Mouse (Mus musculus) granulocyte monocyte progenitor cell, adult 5-6 weeks (primary cell): ENCODE results near the gene Sfta2. TPM values are rescaled to one million over a fixed set of nuclear protein-coding genes. Genes with fewer than 3 reads are reported as not detected.
A peak's percentile ranks its signal among the peaks of the same experiment; 100 is the strongest.

Experiments
- ATAC-seq: replicated peaks from 2 replicates; pipeline ENCODE4 v1.8.0; 2016; ENCODE audit warnings: mild to moderate bottlenecking, moderate TSS enrichment, inconsistent platforms; ENCODE audit not compliant: poor library complexity, severe bottlenecking
- total RNA-seq, 2 experiments: library from RNA; stranded (forward) in 1 of 2; stranded (reverse) in 1 of 2; fragments of 200-712, 200-1000 nt in 1 of 2; fragments of >200 nt in 1 of 2; fragmentation: Nextera tagmentation in 1 of 2; gene quantifications; 2 replicates each; pipeline ENCODE4 v1.2.3; 2014 to 2017

Sfta2 gene
- total RNA-seq, 2 experiments from 2014 or later, result not detected

GRCm38 (mm10) chr17:35669731-35670130, 68.4 kb downstream of the Sfta2 start:
- no peak for ATAC-seq

- ATAC-seq, result no peak
These were observed 70.5 kb downstream of the Sfta2 start for GRCm38 (mm10) chr17:35671846-35672245.

- ATAC-seq, result no peak
These were observed 71.2 kb downstream of the Sfta2 start for GRCm38 (mm10) chr17:35672527-35672926.

DNA sequence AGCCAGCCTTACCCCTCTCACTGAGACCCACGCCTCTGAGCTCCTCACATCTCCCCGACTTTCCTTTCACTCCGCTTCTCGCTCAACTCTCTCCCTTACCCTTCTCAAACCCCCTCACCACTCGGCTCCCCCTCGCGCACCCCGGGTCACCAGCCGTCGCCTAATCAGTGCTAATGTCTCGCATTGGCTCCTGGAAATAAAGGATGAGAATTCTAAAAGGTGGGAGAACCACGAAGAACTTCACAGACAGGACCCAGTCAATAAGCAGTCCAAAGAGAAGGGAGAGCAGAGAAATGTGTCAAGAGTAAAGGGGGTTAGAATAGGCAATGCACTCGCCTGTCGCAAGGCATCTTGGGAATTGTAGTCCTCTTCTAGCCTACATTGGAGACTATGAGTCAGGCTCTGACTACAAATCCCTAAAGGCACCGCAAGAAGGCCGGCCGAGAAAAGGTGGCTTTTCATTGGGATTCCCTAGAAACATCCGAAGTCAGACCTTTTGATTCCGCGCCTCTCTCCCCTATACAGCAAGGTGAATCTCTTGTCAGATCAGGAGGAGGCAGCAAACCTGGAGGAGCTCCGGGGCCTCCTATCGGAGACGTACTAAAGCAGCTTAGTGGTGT, 72.2 kb downstream of the Sfta2 start, which contains the start of gene Gtf2h4:
TSS of gene Gtf2h4 (minus strand) at position 324 of the 620 bp plus-strand sequence.
- ATAC-seq, result peak; percentile 99

DNA sequence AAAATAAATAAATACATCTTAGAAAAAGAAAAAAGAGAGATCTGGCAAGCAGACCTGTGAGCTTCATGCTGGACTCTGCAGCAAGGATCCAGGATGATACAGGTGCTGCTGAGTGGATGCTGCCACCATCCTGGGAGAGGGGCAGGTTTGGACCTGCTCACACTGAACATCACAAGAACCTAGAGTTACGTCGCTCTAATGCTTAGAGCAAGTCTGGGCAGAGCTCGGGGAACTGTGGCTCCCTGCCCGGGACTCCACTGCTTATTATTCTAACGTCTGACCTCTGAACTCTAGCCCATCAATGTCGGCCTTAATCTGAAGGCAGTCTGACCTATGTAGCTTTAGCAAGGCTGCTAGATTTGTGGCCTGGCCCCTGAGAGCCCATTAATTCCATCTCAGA, 79.2 kb downstream of the Sfta2 start:
- no peak for ATAC-seq

DNA sequence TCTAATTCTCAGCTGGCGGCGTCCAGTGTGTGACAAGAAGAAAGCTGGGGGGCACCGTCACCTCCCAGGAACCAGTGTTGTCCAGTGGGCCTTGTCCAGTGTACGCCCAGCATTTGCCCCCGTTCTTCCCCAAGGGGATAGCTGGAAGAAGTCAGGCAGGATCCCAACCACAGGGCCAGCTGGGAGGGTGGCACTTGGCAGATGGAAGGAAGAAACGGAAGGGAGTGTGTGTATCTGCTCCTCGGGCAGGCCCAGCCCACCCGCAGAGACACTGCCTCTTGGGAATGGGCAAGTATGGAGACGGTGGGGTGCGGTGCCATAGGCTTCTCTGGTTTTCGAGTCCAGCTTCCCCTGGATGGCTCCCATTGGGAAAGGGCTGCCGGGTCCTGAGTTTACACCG, 80.6 kb downstream of the Sfta2 start:
- no peak for ATAC-seq

GRCm38 (mm10) chr17:35685061-35685460, 83.7 kb downstream of the Sfta2 start:
- no peak for ATAC-seq

GRCm38 (mm10) chr17:35688347-35689175, 87.2 kb downstream of the Sfta2 start:
- ATAC-seq, result peak; percentile 67

DNA sequence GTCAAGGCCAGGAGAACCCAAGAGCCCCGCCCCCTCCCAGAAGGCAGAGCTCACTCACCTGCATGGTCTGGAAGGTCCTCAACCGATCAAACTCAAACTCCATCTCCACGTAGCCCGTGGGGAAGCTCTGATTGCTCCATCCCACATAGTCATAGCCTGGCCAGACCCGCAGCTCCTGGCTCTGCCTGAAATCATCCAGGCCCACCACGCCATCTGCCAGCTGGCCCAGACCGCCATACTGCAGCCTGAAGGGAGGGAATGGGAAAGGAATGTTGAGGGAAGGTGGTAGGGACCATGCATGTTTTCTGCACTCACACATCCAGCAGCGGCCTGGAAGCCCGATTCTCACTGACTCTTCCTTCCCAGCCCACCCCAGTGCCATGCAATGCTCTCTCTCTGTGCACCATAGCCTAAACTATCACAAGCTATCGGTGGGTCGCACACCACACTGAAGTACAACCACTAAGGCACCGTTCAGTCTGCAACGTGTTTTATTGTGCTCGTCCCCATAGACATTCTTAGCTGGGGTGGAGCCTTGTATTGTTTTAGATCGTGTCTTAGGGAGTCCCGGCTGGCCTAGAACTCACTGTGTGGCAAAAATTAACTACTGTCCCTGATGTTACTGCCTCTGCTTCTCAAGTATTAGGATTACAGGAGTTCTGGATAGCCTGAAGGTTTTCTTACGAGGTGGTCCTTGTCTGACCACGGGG, 88.7 kb downstream of the Sfta2 start:
- ATAC-seq, result no peak

- no peak for ATAC-seq
These were observed 90.5 kb downstream of the Sfta2 start for GRCm38 (mm10) chr17:35691811-35692210.

DNA sequence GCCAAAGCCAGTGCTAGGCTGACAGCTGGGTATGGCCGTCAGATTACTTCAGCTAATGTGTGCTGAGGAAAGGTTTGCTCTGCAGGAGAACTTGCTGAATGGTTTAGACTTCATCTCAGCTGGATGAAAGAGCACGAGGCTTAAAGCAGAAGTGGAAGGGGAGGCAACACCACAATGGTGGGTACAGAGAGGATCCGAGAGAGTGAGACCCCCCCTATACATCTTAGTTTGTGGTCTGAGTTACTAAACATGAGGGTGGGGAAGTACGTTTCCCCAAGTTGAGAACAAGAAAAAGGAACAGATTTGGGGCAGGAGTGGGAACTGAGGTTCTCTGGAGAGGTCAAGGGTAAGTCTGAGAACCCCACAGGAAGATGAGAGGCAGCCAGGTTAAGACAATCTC, 91.0 kb downstream of the Sfta2 start:
- ATAC-seq, result peak; percentile 75

DNA sequence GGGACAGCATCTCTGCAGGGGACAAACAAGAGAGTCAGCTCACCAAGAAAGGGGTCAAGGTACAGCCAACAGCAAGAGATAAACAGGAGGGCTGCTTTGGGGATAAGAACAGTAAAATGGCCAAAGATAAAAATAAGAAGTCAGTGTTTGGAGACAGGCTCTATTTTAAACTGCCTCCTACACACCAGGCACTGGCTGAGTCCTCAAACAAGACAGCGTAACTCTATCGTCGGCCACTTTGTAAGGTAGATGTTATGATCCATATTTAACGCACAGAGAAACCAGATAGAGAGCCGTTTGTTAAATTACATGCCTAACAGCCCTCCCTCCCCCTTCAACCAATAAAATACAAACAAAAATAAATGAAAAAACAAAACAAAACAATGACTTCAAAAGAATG, 92.6 kb downstream of the Sfta2 start:
- no peak for ATAC-seq

DNA sequence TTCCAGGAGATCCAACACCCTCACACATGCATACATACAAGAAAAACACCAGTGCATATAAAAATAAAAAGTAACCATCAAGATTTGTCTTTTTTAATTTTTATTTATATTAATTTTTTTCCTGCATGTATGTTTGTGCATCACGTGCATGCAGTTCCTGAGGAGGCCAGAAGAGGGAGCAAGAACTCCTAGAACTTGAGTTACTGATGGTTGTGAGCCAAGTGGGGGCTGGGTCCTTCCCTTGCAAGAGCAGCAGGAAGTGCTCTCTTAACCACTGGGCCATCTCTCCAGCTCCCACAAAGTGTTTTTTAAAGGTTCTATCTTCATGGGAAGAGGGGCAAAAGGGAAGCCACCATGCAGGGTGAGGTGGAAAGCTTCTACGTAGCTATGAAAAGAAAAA, 93.9 kb downstream of the Sfta2 start:
- ATAC-seq, result no peak

- ATAC-seq, result no peak
These were observed 95.3 kb downstream of the Sfta2 start for GRCm38 (mm10) chr17:35696691-35697090.

GRCm38 (mm10) chr17:35697429-35697758, 96.0 kb downstream of the Sfta2 start:
- ATAC-seq, result no peak

GRCm38 (mm10) chr17:35697759-35698500, 96.6 kb downstream of the Sfta2 start:
- ATAC-seq, result no peak

DNA sequence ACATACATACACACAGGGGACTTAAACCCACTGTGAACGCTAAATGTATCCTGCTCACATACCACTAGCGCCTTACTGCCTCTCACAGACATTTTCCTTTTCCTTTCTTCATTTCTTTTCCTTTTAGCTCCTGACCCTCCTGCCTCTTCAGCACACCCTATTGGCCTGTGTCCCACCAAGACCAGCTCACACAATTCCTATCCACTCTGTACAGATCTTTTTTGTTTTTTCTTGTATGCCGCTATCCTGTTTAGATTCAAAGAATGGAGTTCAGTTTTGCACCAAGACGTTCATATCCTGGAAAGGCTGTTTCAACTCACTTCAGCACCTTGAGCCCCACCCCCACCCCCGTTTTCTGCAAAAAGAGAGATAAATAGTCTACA, 97.1 kb downstream of the Sfta2 start:
- ATAC-seq, result no peak

- ATAC-seq, result no peak; the same call in 1 of the 2 replicates
These were observed 98.6 kb downstream of the Sfta2 start for GRCm38 (mm10) chr17:35699919-35700318.
